Mouse (Mus musculus) limb, embryonic 14.5 days (tissue): Measurements from ENCODE around the gene Olfr460. TPM values are rescaled to one million over a fixed set of nuclear protein-coding genes. Genes with fewer than 3 reads are reported as not detected.

Experiments used
- ATAC-seq: fragments of 200-750 bp; cut with Nextera tagmentation; 2 replicates; pipeline ENCODE4 v1.8.0; 2017; ENCODE audit warnings: low read depth, moderate number of reproducible peaks, moderate TSS enrichment; ENCODE audit not compliant: low FRiP score
- DNase-seq: peaks from one replicate; pipeline ENCODE4 v3.0.0-alpha.2; 2015; ENCODE audit warnings: low spot score
- H3K27ac ChIP-seq: fragments of 300-500 bp; sonication (generic); replicated peaks from 2 replicates; pipeline ENCODE4 v1.5.1; 2014; ENCODE audit warnings: low read depth, mild to moderate bottlenecking, low read length, moderate library complexity, mixed read lengths
- H3K27me3 ChIP-seq: fragments of 300-500 bp; sonication (generic); 2 replicates; pipeline ENCODE4 v1.6.1; 2014; ENCODE audit warnings: low read length, mixed read lengths; ENCODE audit not compliant: control insufficient read depth, insufficient read depth
- H3K36me3 ChIP-seq: fragments of 300-500 bp; sonication (generic); 2 replicates; pipeline ENCODE4 v1.6.1; 2014; ENCODE audit warnings: mild to moderate bottlenecking, low read length, moderate library complexity, mixed read lengths; ENCODE audit not compliant: control insufficient read depth, insufficient read depth
- H3K4me1 ChIP-seq: fragments of 300-500 bp; sonication (generic); 2 replicates; pipeline ENCODE4 v1.6.1; 2014; ENCODE audit warnings: antibody characterized with exemption, low read length, mixed read lengths; ENCODE audit not compliant: control insufficient read depth, insufficient read depth
- H3K4me2 ChIP-seq: fragments of 300-500 bp; sonication (generic); replicated peaks from 2 replicates; pipeline ENCODE4 v1.6.1; 2014; ENCODE audit warnings: low read depth, mild to moderate bottlenecking, low read length, moderate library complexity; ENCODE audit not compliant: severe bottlenecking
- H3K4me3 ChIP-seq: fragments of 300-500 bp; sonication (generic); replicated peaks from 2 replicates; pipeline ENCODE4 v1.5.1; 2014; ENCODE audit warnings: low read length
- H3K9ac ChIP-seq: fragments of 300-500 bp; sonication (generic); 2 replicates; pipeline ENCODE4 v1.6.1; 2014; ENCODE audit warnings: mild to moderate bottlenecking, low read depth, low read length, moderate library complexity; ENCODE audit not compliant: severe bottlenecking
- H3K9me3 ChIP-seq: fragments of 300-500 bp; sonication (generic); 2 replicates; pipeline ENCODE4 v1.6.1; 2016; ENCODE audit warnings: low read length; ENCODE audit not compliant: control insufficient read depth
- POLR2A ChIP-seq: fragments of 200-500 bp; IDR thresholded peaks from 2 replicates; pipeline ENCODE4 v1.8.0; 2012; ENCODE audit warnings: inconsistent platforms, mild to moderate bottlenecking, moderate library complexity, borderline replicate concordance; ENCODE audit not compliant: insufficient read depth, insufficient read length; ENCODE audit errors: extremely low read depth
- WGBS: fragments of 180-500 bp; shearing (Covaris S2); extraction: QIAGEN DNeasy Blood & Tissue Kit; methylation state at CpG from one replicate; pipeline ENCODE4 v1.1.7; 2014; 5-methylcytosine and 5-hydroxymethylcytosine counted together
- polyA plus RNA-seq, 2 experiments: library from polyadenylated mRNA; depleted of rRNA in 1 of 2; stranded (reverse) in 1 of 2; unstranded in 1 of 2; fragments of >200 nt; fragmentation: Nextera tagmentation in 1 of 2; extraction: Ambion mirVana in 1 of 2; gene quantifications; 2 replicates each; pipeline versions ENCODE4 v1.2.1 to v1.2.3; 2012 to 2014

Gene Olfr460
- polyA plus RNA-seq (2012; rRNA removed) (0.05 and 0.13 TPM in 2 replicates), polyA plus RNA-seq (2014; fragmentation: Nextera tagmentation; extraction: Ambion mirVana) (not detected in 2 replicates)

GRCm38 (mm10) chr6:40569187-40569586 lies at the start of gene Olfr460:
TSS of gene Olfr460 (plus strand) at chr6:40569487.
- WGBS = 86% methylated on average over 3 of the region's 3 CpGs
- ATAC-seq (no peak), DNase-seq (no peak)
- Histone ChIP-seq H3K9me3 (no peaks in the 10 kb centered on the region), H3K9ac (no peak within 1 kb of the TSS), H3K4me3 (no peak within 1 kb of the TSS), H3K4me2 (no peak within 1 kb of the TSS), H3K27ac (no peak within 1 kb of the TSS), H3K27me3 (no peaks in the 10 kb centered on the region), H3K36me3 (no peaks in the 10 kb centered on the region), H3K4me1 (no peaks in the 10 kb centered on the region)
- TF ChIP-seq POLR2A = no peak

GRCm38 (mm10) chr6:40544690-40545089 lies 24.6 kb upstream of the Olfr460 start:
- Histone ChIP-seq H3K9me3 (no peaks in the 10 kb centered on the region), H3K4me2 (no peak overlapping the region), H3K27ac (no peak overlapping the region), H3K4me3 (no peak overlapping the region), H3K36me3 (no peaks in the 10 kb centered on the region), H3K27me3 (no peaks in the 10 kb centered on the region), H3K4me1 (no peaks in the 10 kb centered on the region), H3K9ac (no peak overlapping the region)
- DNase-seq = no peak
- ATAC-seq = no peak
- 84% methylated on average over 10 of the region's 10 CpGs for WGBS
- no peak for TF ChIP-seq POLR2A

GRCm38 (mm10) chr6:40554950-40555349 lies 14.3 kb upstream of the Olfr460 start, which contains the start of gene Olfr461:
TSS of gene Olfr461 (minus strand) at chr6:40555050.
- TF ChIP-seq POLR2A = no peak
- Histone ChIP-seq H3K36me3 (no peaks in the 10 kb centered on the region), H3K9ac (no peak within 1 kb of the TSS), H3K4me2 (no peak within 1 kb of the TSS), H3K27me3 (no peaks in the 10 kb centered on the region), H3K9me3 (no peaks in the 10 kb centered on the region), H3K4me3 (no peak within 1 kb of the TSS), H3K4me1 (no peaks in the 10 kb centered on the region), H3K27ac (no peak within 1 kb of the TSS)
- 82% methylated on average over 2 of the region's 2 CpGs for WGBS
- ATAC-seq = no peak
- no peak for DNase-seq

- H3K4me2 ChIP-seq = no peak overlapping the region
- no peak for DNase-seq
- no peak overlapping the region for H3K27ac ChIP-seq
- H3K36me3 ChIP-seq = no peaks in the 10 kb centered on the region
- no peak for TF ChIP-seq POLR2A
- H3K9ac ChIP-seq = no peak overlapping the region
- H3K4me3 ChIP-seq = no peak overlapping the region
- 84% methylated on average over 3 of the region's 3 CpGs for WGBS
- no peaks in the 10 kb centered on the region for H3K27me3 ChIP-seq
- H3K9me3 ChIP-seq = no peaks in the 10 kb centered on the region
- H3K4me1 ChIP-seq = no peaks in the 10 kb centered on the region
- ATAC-seq = no peak
Observed at GRCm38 (mm10) chr6:40573618-40574017, 4.3 kb downstream of the Olfr460 start.

GRCm38 (mm10) chr6:40576305-40576704 lies 7.0 kb downstream of the Olfr460 start:
- no peak overlapping the region for H3K4me2 ChIP-seq
- 64% methylated on average over 1 of the region's 1 CpGs for WGBS
- H3K27me3 ChIP-seq = no peaks in the 10 kb centered on the region
- ATAC-seq (no peak), DNase-seq (no peak)
- H3K9me3 ChIP-seq = no peaks in the 10 kb centered on the region
- H3K4me3 ChIP-seq = no peak overlapping the region
- TF ChIP-seq POLR2A = no peak
- no peaks in the 10 kb centered on the region for H3K36me3 ChIP-seq
- no peak overlapping the region for H3K9ac ChIP-seq
- H3K27ac ChIP-seq = no peak overlapping the region
- H3K4me1 ChIP-seq = no peaks in the 10 kb centered on the region

- Histone ChIP-seq H3K9ac (no peak overlapping the region), H3K27me3 (no peaks in the 10 kb centered on the region), H3K4me3 (no peak overlapping the region), H3K4me1 (no peaks in the 10 kb centered on the region), H3K4me2 (no peak overlapping the region), H3K27ac (no peak overlapping the region), H3K36me3 (no peaks in the 10 kb centered on the region), H3K9me3 (no peaks in the 10 kb centered on the region)
- WGBS = 69% methylated on average over 6 of the region's 6 CpGs
- DNase-seq (no peak), ATAC-seq (no peak)
- TF ChIP-seq POLR2A = no peak
Observed at GRCm38 (mm10) chr6:40584336-40584735, 15.0 kb downstream of the Olfr460 start.
